Mouse (Mus musculus): ENCODE data around the gene Cnnm3. TPM values are rescaled to one million over a fixed set of nuclear protein-coding genes. Genes with fewer than 3 reads are reported as not detected.
A peak's percentile ranks its signal among the peaks of the same experiment; 100 is the strongest.

Gene Cnnm3
- total and polyA plus RNA-seq, 3 experiments = 11.1 to 15.6 (median 15.1) TPM

- Histone ChIP-seq H3K9ac (ENCODE audit: low read depth, low read length) (peak within 1 kb of the TSS; percentile 84), H3K4me3 (peak within 1 kb of the TSS; percentile 76), H3K27ac (peak within 1 kb of the TSS; percentile 85), H3K27me3 (ENCODE audit: control insufficient read depth, insufficient read depth, low read length) (no peaks in the 10 kb centered on the region), H3K36me3 (ENCODE audit: control insufficient read depth, insufficient read depth, low read length) (no peaks in the 10 kb centered on the region), H3K4me1 (ENCODE audit: control insufficient read depth, insufficient read depth, low read length) (peaks cover 3% of the 10 kb centered on the region), H3K79me2 (replicated peaks; ENCODE audit: control insufficient read depth, insufficient read depth, low read length) (no peaks in the 10 kb centered on the region)
- intact Hi-C loops (cut with DNase I) = loop anchor here (1.0 kb wide), 3 partner anchors 88 to 137 kb away; no protein-coding TSS in a partner anchor
- TF ChIP-seq POLR2A (IDR thresholded peaks at IDR 0.05; ENCODE audit: insufficient read depth, low read depth, low read length) = peak; percentile 82
- no peak; the same call in none of the 2 replicates for TF ChIP-seq CTCF (IDR thresholded peaks at IDR 0.05)
- peak; percentile 99 for TF ChIP-seq EP300 (IDR thresholded peaks at IDR 0.05; ENCODE audit: insufficient read depth, low read depth, low read length)
- WGBS = under 1% methylated on average over 43 of the region's 43 CpGs
- DNase-seq = peak; percentile 96 to 98
These were observed 35.3 kb downstream of the Cnnm3 start, which contains the start of gene Ankrd39 for GRCm38 (mm10) chr1:36546888-36547471. TSS of gene Ankrd39 (minus strand) at chr1:36547445.

GRCm38 (mm10) chr1:36547981-36548598 lies 36.4 kb downstream of the Cnnm3 start:
- no peak overlapping the region for H3K9ac ChIP-seq (ENCODE audit: low read depth, low read length)
- DNase-seq = peak; percentile 66 to 70
- 24% methylated on average over 9 of the region's 9 CpGs for WGBS
- TF ChIP-seq POLR2A (IDR thresholded peaks at IDR 0.05; ENCODE audit: insufficient read depth, low read depth, low read length) (no peak), CTCF (IDR thresholded peaks at IDR 0.05) (no peak), EP300 (IDR thresholded peaks at IDR 0.05; ENCODE audit: insufficient read depth, low read depth, low read length) (no peak)
- H3K4me1 ChIP-seq (ENCODE audit: control insufficient read depth, insufficient read depth, low read length) = peaks cover 3% of the 10 kb centered on the region
- peak overlapping the region; percentile 75 for H3K27ac ChIP-seq
- intact Hi-C loops (cut with DNase I) = loop anchor here (1.0 kb wide), 3 partner anchors 87 to 136 kb away; no protein-coding TSS in a partner anchor
- H3K4me3 ChIP-seq = no peak overlapping the region
- no peaks in the 10 kb centered on the region for H3K79me2 ChIP-seq (replicated peaks; ENCODE audit: control insufficient read depth, insufficient read depth, low read length)
- no peaks in the 10 kb centered on the region for H3K36me3 ChIP-seq (ENCODE audit: control insufficient read depth, insufficient read depth, low read length)
- no peaks in the 10 kb centered on the region for H3K27me3 ChIP-seq (ENCODE audit: control insufficient read depth, insufficient read depth, low read length)

DNA sequence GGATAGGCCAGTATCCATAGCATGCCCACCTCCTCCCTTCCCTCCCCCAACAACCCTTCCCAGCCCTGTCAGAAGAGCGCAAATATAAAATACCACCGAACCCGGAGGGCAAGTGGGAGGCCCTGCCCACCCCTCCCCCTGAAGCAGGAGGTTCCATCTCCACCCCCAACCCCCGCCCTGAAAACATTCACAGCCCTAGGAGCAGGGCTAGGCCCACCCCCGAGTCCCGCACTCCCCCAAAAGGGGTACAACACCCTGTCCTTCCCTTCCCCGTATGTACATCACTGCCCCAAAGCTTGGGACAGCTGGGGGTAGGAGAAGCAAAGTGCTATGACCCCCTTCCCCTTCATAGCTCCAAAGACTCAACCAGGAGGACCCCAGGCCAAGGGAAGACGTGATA lies 37.1 kb downstream of the Cnnm3 start:
- peaks cover 3% of the 10 kb centered on the region; the same call in 1 of the 2 replicates for H3K79me2 ChIP-seq (replicated peaks; ENCODE audit: control insufficient read depth, insufficient read depth, low read length)
- 65% methylated on average over 8 of the region's 8 CpGs for WGBS
- DNase-seq = no peak
- peaks cover 3% of the 10 kb centered on the region for H3K4me1 ChIP-seq (ENCODE audit: control insufficient read depth, insufficient read depth, low read length)
- H3K36me3 ChIP-seq (ENCODE audit: control insufficient read depth, insufficient read depth, low read length) = no peaks in the 10 kb centered on the region
- intact Hi-C loops (cut with DNase I) = no loop called here
- peak overlapping the region; percentile 75 for H3K27ac ChIP-seq
- no peak overlapping the region for H3K4me3 ChIP-seq
- no peak overlapping the region for H3K9ac ChIP-seq (ENCODE audit: low read depth, low read length)
- TF ChIP-seq POLR2A (IDR thresholded peaks at IDR 0.05; ENCODE audit: insufficient read depth, low read depth, low read length) (no peak), EP300 (IDR thresholded peaks at IDR 0.05; ENCODE audit: insufficient read depth, low read depth, low read length) (no peak), CTCF (IDR thresholded peaks at IDR 0.05) (no peak)
- no peaks in the 10 kb centered on the region for H3K27me3 ChIP-seq (ENCODE audit: control insufficient read depth, insufficient read depth, low read length)

GRCm38 (mm10) chr1:36549491-36549890 lies 37.8 kb downstream of the Cnnm3 start:
- intact Hi-C loops (cut with DNase I) = no loop called here
- TF ChIP-seq EP300 (IDR thresholded peaks at IDR 0.05; ENCODE audit: insufficient read depth, low read depth, low read length) (no peak), POLR2A (IDR thresholded peaks at IDR 0.05; ENCODE audit: insufficient read depth, low read depth, low read length) (no peak), CTCF (IDR thresholded peaks at IDR 0.05) (no peak)
- DNase-seq = no peak

GRCm38 (mm10) chr1:36550075-36550863 lies 38.6 kb downstream of the Cnnm3 start:
- intact Hi-C loops (cut with DNase I) = no loop called here

More at GRCm38 (mm10) chr1:36549491-36549890, 37.8 kb downstream of the Cnnm3 start:
- H3K9ac ChIP-seq (ENCODE audit: low read depth, low read length) = no peak overlapping the region
- 84% methylated on average over 18 of the region's 18 CpGs for WGBS
- H3K27me3 ChIP-seq (ENCODE audit: control insufficient read depth, insufficient read depth, low read length) = no peaks in the 10 kb centered on the region
- no peak overlapping the region for H3K27ac ChIP-seq
- peaks cover 3% of the 10 kb centered on the region for H3K4me1 ChIP-seq (ENCODE audit: control insufficient read depth, insufficient read depth, low read length)
- H3K36me3 ChIP-seq (ENCODE audit: control insufficient read depth, insufficient read depth, low read length) = no peaks in the 10 kb centered on the region
- H3K79me2 ChIP-seq (replicated peaks; ENCODE audit: control insufficient read depth, insufficient read depth, low read length) = peaks cover 3% of the 10 kb centered on the region; the same call in 1 of the 2 replicates
- no peak overlapping the region for H3K4me3 ChIP-seq

More at GRCm38 (mm10) chr1:36550075-36550863, 38.6 kb downstream of the Cnnm3 start:
- Histone ChIP-seq H3K36me3 (ENCODE audit: control insufficient read depth, insufficient read depth, low read length) (no peaks in the 10 kb centered on the region), H3K9ac (ENCODE audit: low read depth, low read length) (no peak overlapping the region), H3K27me3 (ENCODE audit: control insufficient read depth, insufficient read depth, low read length) (no peaks in the 10 kb centered on the region), H3K79me2 (replicated peaks; ENCODE audit: control insufficient read depth, insufficient read depth, low read length) (peaks cover 3% of the 10 kb centered on the region; the same call in 1 of the 2 replicates), H3K4me1 (ENCODE audit: control insufficient read depth, insufficient read depth, low read length) (peaks cover 8% of the 10 kb centered on the region), H3K4me3 (no peak overlapping the region), H3K27ac (no peak overlapping the region)
- no peak for DNase-seq
- peak; percentile 32 for TF ChIP-seq CTCF (IDR thresholded peaks at IDR 0.05)
- TF ChIP-seq POLR2A (IDR thresholded peaks at IDR 0.05; ENCODE audit: insufficient read depth, low read depth, low read length) = no peak
- WGBS = 77% methylated on average over 20 of the region's 20 CpGs
